Mouse (Mus musculus) activated CD4-positive, CD25-positive, alpha-beta regulatory T cell, adult 4 months (primary cell): ENCODE data around the gene Tcp11l2. TPM values are rescaled to one million over a fixed set of nuclear protein-coding genes. Genes with fewer than 3 reads are reported as not detected.

Experiments used
- ATAC-seq: one replicate; pipeline ENCODE4 v1.8.0; 2017
- polyA plus RNA-seq, 2 experiments: library from polyadenylated mRNA; unstranded; fragments of 100-300 nt; shearing (Covaris generic); gene quantifications; one replicate each; pipeline ENCODE4 v1.2.1; 2017

Tcp11l2 gene
- polyA plus RNA-seq, 2 experiments from 2014 or later: 168 to 171 TPM

- ATAC-seq: no peak
These were observed 81.1 kb downstream of the Tcp11l2 start for GRCm38 (mm10) chr10:84657437-84658087.

- ATAC-seq: no peak
These were observed 81.8 kb downstream of the Tcp11l2 start for GRCm38 (mm10) chr10:84658088-84658848.

- ATAC-seq: no peak
These were observed 82.9 kb downstream of the Tcp11l2 start for GRCm38 (mm10) chr10:84659281-84659680.

GRCm38 (mm10) chr10:84662138-84662537, 85.7 kb downstream of the Tcp11l2 start:
- ATAC-seq: no peak

Other genes with a start within 250 kb of the Tcp11l2 start
- gene Nuak1, start 136.0 kb upstream of the Tcp11l2 start, polyA plus RNA-seq: not detected
- under 1 TPM in 1 of 2 experiments, not detected in 1; 0.12 TPM for gene Ckap4, start 42.6 kb upstream of the Tcp11l2 start, polyA plus RNA-seq
- gene Polr3b, start 45.7 kb downstream of the Tcp11l2 start, polyA plus RNA-seq: 10 to 100 TPM; 11.8 to 13.3 TPM
- not detected for gene Rfx4, start 179.4 kb downstream of the Tcp11l2 start, polyA plus RNA-seq